Mouse (Mus musculus): ENCODE measurements around the gene Pde6g.
"Not testable (repeated sequence)": the region's sequence is repeated elsewhere in the genome, so short reads cannot be mapped to it uniquely, and the experiment has no call there.

Gene Pde6g

DNA sequence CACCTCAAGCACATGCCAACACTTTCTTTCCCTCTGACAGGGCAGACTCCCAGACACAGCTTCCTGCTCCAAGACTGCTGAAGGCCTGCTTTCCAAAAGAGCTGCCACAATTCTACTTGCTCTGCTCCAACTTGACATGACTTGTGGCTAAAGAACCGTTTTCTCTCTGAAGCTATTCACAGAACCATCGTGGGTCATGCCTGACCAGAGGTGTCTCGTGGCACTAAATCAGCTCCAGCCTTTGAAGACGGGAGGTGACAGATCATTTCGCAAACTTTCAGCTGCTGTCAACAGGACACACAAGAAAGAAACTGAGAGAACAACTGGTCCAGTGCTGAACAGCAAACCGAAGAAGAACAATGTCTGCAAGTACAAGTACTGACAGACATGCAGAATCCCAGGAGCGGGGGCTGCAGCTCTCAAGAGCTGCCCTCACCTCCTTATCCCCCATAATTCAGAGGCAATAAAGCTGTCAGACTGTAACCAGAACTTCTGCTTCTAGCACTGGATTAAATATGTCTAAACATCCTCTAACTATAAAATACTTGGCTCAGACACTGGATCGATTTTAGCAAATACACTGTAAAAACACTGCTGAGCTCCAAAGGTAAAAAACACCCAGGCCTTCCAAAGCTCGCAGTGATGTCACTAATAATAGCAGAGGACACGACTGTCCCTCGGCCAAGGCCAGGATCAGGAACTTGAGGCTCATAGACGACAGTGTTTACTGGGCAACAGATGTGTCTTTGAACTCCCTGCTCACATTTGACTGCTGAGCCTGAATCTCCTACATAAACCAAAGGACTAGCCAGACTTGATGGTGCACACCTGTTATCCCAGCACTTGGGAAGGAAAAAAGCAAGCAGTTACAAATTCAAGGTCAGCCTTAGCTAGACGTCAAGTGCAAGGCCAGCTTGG lies 30.4 kb downstream of the Pde6g start:
- no peak for DNase-seq (ENCODE audit: low read depth, low spot score)

- no peak for DNase-seq (ENCODE audit: low read depth, low spot score)
Observed at GRCm38 (mm10) chr11:120418592-120418991, 34.7 kb downstream of the Pde6g start.

GRCm38 (mm10) chr11:120417852-120418251 lies 35.4 kb downstream of the Pde6g start:
- no peak for DNase-seq (ENCODE audit: low read depth, low spot score)

GRCm38 (mm10) chr11:120413621-120414020 lies 39.7 kb downstream of the Pde6g start:
- not testable (repeated sequence) for DNase-seq (ENCODE audit: low read depth, low spot score)

DNA sequence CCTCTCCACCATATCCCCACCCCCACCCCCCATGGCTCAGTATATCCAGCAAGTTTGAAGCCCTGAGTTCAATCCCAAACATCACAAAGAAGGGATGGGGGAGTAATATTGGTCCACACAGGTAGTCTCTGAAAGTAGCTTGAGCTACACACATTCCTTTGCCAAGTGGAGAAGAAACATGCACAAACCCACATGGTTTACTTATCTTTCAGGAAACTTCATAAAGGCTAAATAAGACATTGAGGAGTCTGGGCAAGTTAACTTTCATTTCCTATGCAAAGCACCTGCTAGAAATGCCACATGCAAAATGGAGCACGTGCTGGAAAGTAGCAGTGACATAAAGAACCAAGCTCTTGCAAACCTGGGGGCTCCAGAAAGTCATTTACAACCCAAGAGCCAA lies 46.9 kb downstream of the Pde6g start:
- no peak for DNase-seq (ENCODE audit: low read depth, low spot score)

- DNase-seq (ENCODE audit: low read depth, low spot score): no peak
Observed at GRCm38 (mm10) chr11:120405867-120406266, 47.4 kb downstream of the Pde6g start.

DNA sequence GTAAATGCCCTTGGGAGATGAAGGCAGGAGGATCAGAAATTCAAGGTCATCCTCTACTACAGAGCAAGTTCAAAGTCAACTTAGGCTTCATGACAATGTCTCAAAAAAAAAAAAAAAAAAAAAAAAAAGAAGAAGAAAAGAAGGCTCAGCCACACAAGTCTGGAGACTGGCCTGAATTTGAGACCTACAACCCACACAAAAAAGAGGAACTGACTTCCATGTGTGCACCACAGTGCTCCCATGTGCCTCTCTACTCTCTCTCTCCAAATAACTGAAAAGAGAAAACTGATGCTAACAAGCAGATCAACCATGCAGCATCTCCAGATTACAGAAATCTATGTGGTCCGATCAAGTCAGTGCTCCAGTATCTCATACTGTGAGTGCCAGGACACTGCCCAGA lies 48.5 kb downstream of the Pde6g start:
- DNase-seq (ENCODE audit: low read depth, low spot score): no peak

GRCm38 (mm10) chr11:120399319-120399718 lies 54.0 kb downstream of the Pde6g start:
- DNase-seq (ENCODE audit: low read depth, low spot score): peak; percentile 48
